Mouse (Mus musculus): Measurements from ENCODE around the gene Ahnak. TPM values are rescaled to one million over a fixed set of nuclear protein-coding genes. Genes with fewer than 3 reads are reported as not detected.

The Ahnak gene
- polyA plus RNA-seq, 1 experiment from 2014 or later, result 3.1 TPM

DNA sequence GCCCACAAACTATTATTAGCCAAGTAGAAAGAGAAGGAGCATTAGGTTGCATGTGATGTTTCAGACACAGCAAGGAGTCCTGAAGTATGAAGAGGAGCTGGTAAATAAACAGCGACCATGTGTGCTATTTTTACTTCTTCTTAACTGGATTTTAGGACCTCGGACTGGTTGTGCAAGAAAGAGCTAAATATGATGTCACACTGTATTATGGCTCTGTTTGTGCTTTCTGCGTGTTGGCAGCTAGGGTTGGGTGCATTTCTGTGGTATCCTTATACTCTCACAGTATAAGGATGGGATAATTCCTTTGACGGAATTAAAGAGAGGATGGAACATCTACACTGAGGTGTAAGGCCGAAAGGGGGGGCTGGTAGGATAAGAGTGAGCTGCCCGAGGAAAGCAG, 43.8 kb upstream of the Ahnak start:
- H3K4me1 ChIP-seq (ENCODE audit: control insufficient read depth, low read depth, low read length), result peaks cover 53% of the 10 kb centered on the region
- peak overlapping the region; percentile 80 for H3K4me2 ChIP-seq (ENCODE audit: low read depth, low read length)
- H3K27ac ChIP-seq (ENCODE audit: low read length), result peak overlapping the region; percentile 98
- no peaks in the 10 kb centered on the region for H3K9me3 ChIP-seq (replicated peaks; ENCODE audit: control insufficient read depth, low read length)
- no peak overlapping the region; the same call in 1 of the 2 replicates for H3K9ac ChIP-seq (ENCODE audit: low read depth, low read length)
- 68% methylated on average over 6 of the region's 6 CpGs for WGBS (ENCODE audit: insufficient replicate concordance)
- no peak for ATAC-seq (ENCODE audit: low read depth)
- no peaks in the 10 kb centered on the region for H3K27me3 ChIP-seq (ENCODE audit: control insufficient read depth, insufficient read depth, low read depth, low read length)
- H3K4me3 ChIP-seq (ENCODE audit: low read depth, low read length), result peak overlapping the region; percentile 33
- H3K36me3 ChIP-seq (ENCODE audit: control insufficient read depth, insufficient read depth), result peaks cover 45% of the 10 kb centered on the region

DNA sequence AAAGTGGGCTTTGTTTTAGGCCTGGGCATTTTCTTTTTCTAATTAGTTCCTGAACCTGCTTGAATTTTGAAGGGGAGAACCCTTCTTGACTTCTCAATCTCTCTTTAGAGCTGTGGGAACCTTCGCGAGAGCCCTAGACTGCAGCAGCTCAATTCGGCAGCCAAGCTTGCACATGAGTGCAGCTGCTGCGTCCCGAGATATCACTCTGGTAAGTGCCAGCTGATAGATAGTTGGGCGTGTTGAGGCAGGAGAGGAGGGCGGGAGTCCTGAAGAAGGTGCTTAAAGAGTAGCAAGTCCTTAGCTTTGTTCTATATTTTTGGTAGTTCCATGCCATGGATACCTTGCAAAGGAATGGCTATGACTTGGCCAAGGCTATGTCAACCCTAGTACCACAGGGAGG, 42.2 kb upstream of the Ahnak start:
- WGBS (ENCODE audit: insufficient replicate concordance), result 35% methylated on average over 7 of the region's 7 CpGs
- Histone ChIP-seq H3K4me1 (ENCODE audit: control insufficient read depth, low read depth, low read length) (peaks cover 43% of the 10 kb centered on the region), H3K9ac (ENCODE audit: low read depth, low read length) (no peak overlapping the region; the same call in 1 of the 2 replicates), H3K27me3 (ENCODE audit: control insufficient read depth, insufficient read depth, low read depth, low read length) (no peaks in the 10 kb centered on the region), H3K27ac (ENCODE audit: low read length) (peak overlapping the region; percentile 31; the same call in 1 of the 2 replicates), H3K4me3 (ENCODE audit: low read depth, low read length) (no peak overlapping the region), H3K9me3 (replicated peaks; ENCODE audit: control insufficient read depth, low read length) (no peaks in the 10 kb centered on the region), H3K4me2 (ENCODE audit: low read depth, low read length) (peak overlapping the region; percentile 22), H3K36me3 (ENCODE audit: control insufficient read depth, insufficient read depth) (peaks cover 62% of the 10 kb centered on the region)
- ATAC-seq (ENCODE audit: low read depth), result peak; percentile 49

DNA sequence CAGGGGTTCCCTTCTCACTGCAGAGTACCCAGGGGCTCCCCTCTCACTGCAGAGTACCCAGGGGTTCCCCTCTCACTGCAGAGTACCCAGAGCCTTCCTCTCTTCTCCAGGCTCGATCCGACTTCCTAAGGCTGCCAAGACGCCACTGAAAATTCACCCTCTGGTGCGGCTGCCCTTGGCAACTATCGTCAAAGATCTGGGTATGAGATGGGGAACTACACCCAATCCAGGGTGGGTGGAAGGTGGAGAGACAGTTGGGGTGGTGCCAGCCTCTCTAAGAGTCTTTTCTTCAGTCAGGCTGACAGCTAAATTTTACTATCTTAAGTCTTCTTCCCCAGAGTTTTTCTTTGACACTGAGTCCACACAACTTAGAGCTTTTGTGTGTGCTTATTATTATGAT, 38.9 kb upstream of the Ahnak start:
- H3K4me1 ChIP-seq (ENCODE audit: control insufficient read depth, low read depth, low read length), result peaks cover 41% of the 10 kb centered on the region
- H3K4me3 ChIP-seq (ENCODE audit: low read depth, low read length), result no peak overlapping the region
- no peaks in the 10 kb centered on the region for H3K27me3 ChIP-seq (ENCODE audit: control insufficient read depth, insufficient read depth, low read depth, low read length)
- H3K36me3 ChIP-seq (ENCODE audit: control insufficient read depth, insufficient read depth), result peaks cover 60% of the 10 kb centered on the region
- WGBS (ENCODE audit: insufficient replicate concordance), result 73% methylated on average over 5 of the region's 5 CpGs
- no peak overlapping the region for H3K9ac ChIP-seq (ENCODE audit: low read depth, low read length)
- H3K4me2 ChIP-seq (ENCODE audit: low read depth, low read length), result no peak overlapping the region
- ATAC-seq (ENCODE audit: low read depth), result no peak
- no peaks in the 10 kb centered on the region for H3K9me3 ChIP-seq (replicated peaks; ENCODE audit: control insufficient read depth, low read length)
- no peak overlapping the region for H3K27ac ChIP-seq (ENCODE audit: low read length)

DNA sequence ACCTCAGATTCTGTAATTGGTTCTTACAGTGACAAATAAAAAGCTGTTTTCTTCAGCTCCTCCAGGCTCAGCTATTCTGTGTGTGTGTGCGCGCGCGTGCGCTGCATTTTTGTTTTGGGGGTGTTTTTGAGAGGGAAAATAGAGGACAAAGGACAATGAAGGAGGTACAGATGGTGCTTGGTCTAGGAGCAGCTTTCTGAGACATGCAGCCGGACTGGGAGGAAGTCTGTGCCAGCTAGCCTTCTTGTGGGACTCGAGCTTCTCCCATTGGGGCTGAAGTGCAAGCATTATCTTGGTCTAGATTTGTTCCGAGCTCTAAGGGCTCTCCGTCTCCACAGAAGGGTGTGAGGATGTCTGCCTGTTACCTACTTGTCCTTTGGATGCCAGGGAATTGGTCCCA, 36.8 kb upstream of the Ahnak start:
- Histone ChIP-seq H3K36me3 (ENCODE audit: control insufficient read depth, insufficient read depth) (peaks cover 46% of the 10 kb centered on the region), H3K27ac (ENCODE audit: low read length) (no peak overlapping the region), H3K4me1 (ENCODE audit: control insufficient read depth, low read depth, low read length) (peaks cover 23% of the 10 kb centered on the region), H3K27me3 (ENCODE audit: control insufficient read depth, insufficient read depth, low read depth, low read length) (no peaks in the 10 kb centered on the region), H3K9ac (ENCODE audit: low read depth, low read length) (no peak overlapping the region), H3K9me3 (replicated peaks; ENCODE audit: control insufficient read depth, low read length) (no peaks in the 10 kb centered on the region), H3K4me2 (ENCODE audit: low read depth, low read length) (peak overlapping the region; percentile 67; the same call in 1 of the 2 replicates), H3K4me3 (ENCODE audit: low read depth, low read length) (no peak overlapping the region)
- ATAC-seq (ENCODE audit: low read depth), result no peak
- 84% methylated on average over 9 of the region's 9 CpGs for WGBS (ENCODE audit: insufficient replicate concordance)

- peak; percentile 95 for ATAC-seq (ENCODE audit: low read depth)
- 2% methylated on average over 46 of the region's 46 CpGs for WGBS (ENCODE audit: insufficient replicate concordance)
- Histone ChIP-seq H3K9me3 (replicated peaks; ENCODE audit: control insufficient read depth, low read length) (no peaks in the 10 kb centered on the region), H3K27ac (ENCODE audit: low read length) (peak within 1 kb of the TSS; percentile 87), H3K4me2 (ENCODE audit: low read depth, low read length) (peak within 1 kb of the TSS; percentile 67), H3K27me3 (ENCODE audit: control insufficient read depth, insufficient read depth, low read depth, low read length) (no peaks in the 10 kb centered on the region), H3K9ac (ENCODE audit: low read depth, low read length) (peak within 1 kb of the TSS; percentile 78), H3K36me3 (ENCODE audit: control insufficient read depth, insufficient read depth) (peaks cover 39% of the 10 kb centered on the region), H3K4me3 (ENCODE audit: low read depth, low read length) (peak within 1 kb of the TSS; percentile 93), H3K4me1 (ENCODE audit: control insufficient read depth, low read depth, low read length) (peaks cover 20% of the 10 kb centered on the region)
Measured at GRCm38 (mm10) chr19:8953135-8954039, 35.7 kb upstream of the Ahnak start, which contains the start of gene Tut1. TSS of gene Tut1 (plus strand) at chr19:8953847.

GRCm38 (mm10) chr19:8954171-8954570, 34.9 kb upstream of the Ahnak start:
- no peaks in the 10 kb centered on the region for H3K27me3 ChIP-seq (ENCODE audit: control insufficient read depth, insufficient read depth, low read depth, low read length)
- peaks cover 33% of the 10 kb centered on the region for H3K36me3 ChIP-seq (ENCODE audit: control insufficient read depth, insufficient read depth)
- 2% methylated on average over 9 of the region's 9 CpGs for WGBS (ENCODE audit: insufficient replicate concordance)

GRCm38 (mm10) chr19:8962256-8962655, 26.8 kb upstream of the Ahnak start:
- Histone ChIP-seq H3K4me2 (ENCODE audit: low read depth, low read length) (no peak overlapping the region), H3K4me3 (ENCODE audit: low read depth, low read length) (no peak overlapping the region), H3K9ac (ENCODE audit: low read depth, low read length) (no peak overlapping the region), H3K9me3 (replicated peaks; ENCODE audit: control insufficient read depth, low read length) (no peaks in the 10 kb centered on the region), H3K4me1 (ENCODE audit: control insufficient read depth, low read depth, low read length) (peaks cover 11% of the 10 kb centered on the region), H3K36me3 (ENCODE audit: control insufficient read depth, insufficient read depth) (peaks cover 55% of the 10 kb centered on the region), H3K27ac (ENCODE audit: low read length) (no peak overlapping the region), H3K27me3 (ENCODE audit: control insufficient read depth, insufficient read depth, low read depth, low read length) (no peaks in the 10 kb centered on the region)
- ATAC-seq (ENCODE audit: low read depth), result no peak
- 74% methylated on average over 2 of the region's 2 CpGs for WGBS (ENCODE audit: insufficient replicate concordance)

More at GRCm38 (mm10) chr19:8954171-8954570, 34.9 kb upstream of the Ahnak start:
- Histone ChIP-seq H3K4me3 (ENCODE audit: low read depth, low read length) (peak overlapping the region; percentile 93), H3K4me1 (ENCODE audit: control insufficient read depth, low read depth, low read length) (peaks cover 20% of the 10 kb centered on the region), H3K27ac (ENCODE audit: low read length) (peak overlapping the region; percentile 87), H3K9ac (ENCODE audit: low read depth, low read length) (peak overlapping the region; percentile 78), H3K4me2 (ENCODE audit: low read depth, low read length) (peak overlapping the region; percentile 67), H3K9me3 (replicated peaks; ENCODE audit: control insufficient read depth, low read length) (no peaks in the 10 kb centered on the region)
- ATAC-seq (ENCODE audit: low read depth), result no peak

- Histone ChIP-seq H3K27me3 (ENCODE audit: control insufficient read depth, insufficient read depth, low read depth, low read length) (no peaks in the 10 kb centered on the region), H3K9ac (ENCODE audit: low read depth, low read length) (no peak overlapping the region), H3K4me3 (ENCODE audit: low read depth, low read length) (no peak overlapping the region), H3K36me3 (ENCODE audit: control insufficient read depth, insufficient read depth) (peaks cover 51% of the 10 kb centered on the region), H3K27ac (ENCODE audit: low read length) (no peak overlapping the region), H3K4me2 (ENCODE audit: low read depth, low read length) (no peak overlapping the region), H3K9me3 (replicated peaks; ENCODE audit: control insufficient read depth, low read length) (no peaks in the 10 kb centered on the region), H3K4me1 (ENCODE audit: control insufficient read depth, low read depth, low read length) (peaks cover 18% of the 10 kb centered on the region)
- WGBS (ENCODE audit: insufficient replicate concordance), result 78% methylated on average over 11 of the region's 11 CpGs
- ATAC-seq (ENCODE audit: low read depth), result no peak
Measured at GRCm38 (mm10) chr19:8965075-8965474, 24.0 kb upstream of the Ahnak start.

DNA sequence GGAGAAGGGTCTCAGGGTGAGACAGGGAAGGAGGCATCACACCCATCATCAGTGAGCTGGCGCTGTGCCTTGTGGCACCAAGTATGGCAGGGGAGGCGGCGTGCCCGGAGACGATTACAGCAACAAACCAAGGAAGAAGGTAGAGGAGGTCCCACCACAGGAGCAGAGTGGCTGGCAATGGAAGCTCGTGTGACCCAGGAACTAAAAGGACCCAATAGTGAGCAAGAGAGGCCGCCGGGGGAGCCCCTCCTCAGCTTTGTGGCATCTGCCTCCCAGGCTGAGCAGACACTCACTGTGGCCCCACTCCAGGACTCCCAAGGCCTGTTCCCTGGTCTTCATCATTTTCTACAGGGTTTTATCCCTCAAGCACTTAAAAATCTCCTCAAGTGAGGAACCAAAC, 23.3 kb upstream of the Ahnak start:
- H3K36me3 ChIP-seq (ENCODE audit: control insufficient read depth, insufficient read depth), result peaks cover 54% of the 10 kb centered on the region
- H3K9ac ChIP-seq (ENCODE audit: low read depth, low read length), result peak overlapping the region; percentile 76
- peak overlapping the region; percentile 92; the same call in 1 of the 2 replicates for H3K27ac ChIP-seq (ENCODE audit: low read length)
- H3K27me3 ChIP-seq (ENCODE audit: control insufficient read depth, insufficient read depth, low read depth, low read length), result no peaks in the 10 kb centered on the region
- H3K4me2 ChIP-seq (ENCODE audit: low read depth, low read length), result peak overlapping the region; percentile 69
- no peaks in the 10 kb centered on the region for H3K9me3 ChIP-seq (replicated peaks; ENCODE audit: control insufficient read depth, low read length)
- WGBS (ENCODE audit: insufficient replicate concordance), result 69% methylated on average over 8 of the region's 8 CpGs
- peak overlapping the region; percentile 71 for H3K4me3 ChIP-seq (ENCODE audit: low read depth, low read length)
- no peak for ATAC-seq (ENCODE audit: low read depth)
- peaks cover 18% of the 10 kb centered on the region for H3K4me1 ChIP-seq (ENCODE audit: control insufficient read depth, low read depth, low read length)

Measured in liver, embryonic 16.5 days (tissue).